ENCODE assay signal across 8 mouse cellular contexts in the genomic region with DNA sequence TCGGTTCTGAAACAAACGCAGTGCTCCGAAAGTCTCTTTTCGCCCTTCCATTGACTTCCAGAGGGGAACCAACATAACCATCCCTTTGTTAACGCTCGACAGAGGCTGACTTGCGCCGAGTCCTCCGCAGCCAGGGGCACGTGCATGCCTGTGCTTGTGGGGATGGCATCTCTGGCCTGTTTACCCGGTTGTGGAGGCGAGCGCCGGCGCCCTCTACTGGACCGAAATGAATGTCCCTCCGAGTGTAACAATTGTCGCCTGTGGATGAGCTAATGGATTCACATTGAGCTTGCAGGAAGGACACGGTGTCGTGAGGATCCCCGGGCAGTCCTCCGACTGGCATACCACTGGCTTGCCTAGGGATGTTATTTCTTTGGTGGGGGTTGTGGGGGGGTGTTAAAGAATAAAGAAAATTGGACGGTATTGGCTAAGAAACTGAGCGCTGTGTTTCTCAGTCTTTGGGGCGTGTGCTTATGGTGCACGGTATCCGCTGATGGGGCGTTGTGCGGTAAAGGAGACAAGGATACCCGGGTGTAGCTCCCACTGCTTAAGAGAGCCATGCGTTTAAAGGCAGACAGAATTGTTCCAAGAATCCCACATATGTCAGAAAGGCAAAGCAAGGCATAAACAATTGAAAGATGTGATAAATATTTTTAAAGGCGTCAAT. TPM values are rescaled to one million over a fixed set of nuclear protein-coding genes. Genes with fewer than 3 reads are reported as not detected.
DNase-seq lines count a peak whose midpoint lies in the region; ATAC-seq lines count a peak whose summit lies in the region.

No protein-coding gene starts in this region.

- ATAC-seq in hindbrain, embryonic 15.5 days (ENCODE audit: low FRiP score, low read depth), result peak; percentile 91

- peaks cover 31% of the 10 kb centered on the region for H3K4me1 ChIP-seq in hindbrain, embryonic 15.5 days (replicated peaks)

- WGBS in hindbrain, embryonic 15.5 days, result under 1% methylated on average over 32 of the region's 32 CpGs

- no peaks in the 10 kb centered on the region for H3K27me3 ChIP-seq in hindbrain, embryonic 15.5 days

- H3K9ac ChIP-seq in hindbrain, embryonic 15.5 days, result peak overlapping the region; percentile 72

- peak; percentile 89 for DNase-seq in R1 (ENCODE audit: low read depth, low spot score)
- peak; percentile 95 for DNase-seq in cerebellum, postnatal 25 days
- peak; percentile 87 to 92 for DNase-seq in frontal cortex, postnatal 36 days (ENCODE audit: low spot score in 2 of 2)
- DNase-seq in layer of hippocampus, postnatal 36 days, result peak; percentile 88 to 89
- peak; percentile 78 for DNase-seq in lung, postnatal 25 days (ENCODE audit: low spot score)
- peak; percentile 95 for DNase-seq in retina, postnatal 1 day
- DNase-seq in thymus, postnatal 4 days, result peak; percentile 89

- peak overlapping the region; percentile 96 for H3K27ac ChIP-seq in hindbrain, embryonic 15.5 days (replicated peaks)

- peak overlapping the region; percentile 55 for H3K4me3 ChIP-seq in hindbrain, embryonic 15.5 days

- no peaks in the 10 kb centered on the region for H3K9me3 ChIP-seq in hindbrain, embryonic 15.5 days

- H3K4me2 ChIP-seq in hindbrain, embryonic 15.5 days, result peak overlapping the region; percentile 67

- H3K36me3 ChIP-seq in hindbrain, embryonic 15.5 days, result no peaks in the 10 kb centered on the region

RNA-seq across cellular contexts. Expression of gene Mical3, which starts 0.6 kb away (rescaled TPM):
- 34.4 and 37.2 TPM in 2 replicates for polyA plus RNA-seq in hindbrain, embryonic 15.5 days (2015; fragmentation: Nextera tagmentation; extraction: Ambion mirVana)
- 100 to 1,000 TPM in 1 of 2 experiments, 10 to 100 TPM in 1; 88.3 to 103 TPM for total RNA-seq in layer of hippocampus, postnatal 36 days (2021)

RNA-seq across cellular contexts. Expression of gene Pex26, which starts 53.3 kb away (rescaled TPM):
- polyA plus RNA-seq in hindbrain, embryonic 15.5 days (2015; fragmentation: Nextera tagmentation; extraction: Ambion mirVana), result 15.1 and 16.0 TPM in 2 replicates
- total RNA-seq in layer of hippocampus, postnatal 36 days (2021), result 10 to 100 TPM; 11.6 to 11.9 TPM

Comparison
In these comparisons a context has a peak if more than half of its experiments do, and no peak if none do; other contexts are left out.
1. Peak in every context shown above with its lines: DNase-seq, ATAC-seq, H3K4me3 ChIP-seq and H3K27ac ChIP-seq.